Mouse (Mus musculus): ENCODE results near the gene Minpp1. TPM values are rescaled to one million over a fixed set of nuclear protein-coding genes. Genes with fewer than 3 reads are reported as not detected.

Gene Minpp1
- total RNA-seq, 2 experiments from 2014 or later: 14.4 to 14.6 TPM

GRCm38 (mm10) chr19:32521446-32521845, 35.9 kb downstream of the Minpp1 start:
- no peak overlapping the region for H3K4me3 ChIP-seq
- DNase-seq: no peak
- intact Hi-C loops (cut with DNase I): no loop called here
- peak; percentile 31 for TF ChIP-seq CTCF (IDR thresholded peaks at IDR 0.05)
- no peak overlapping the region for H3K27ac ChIP-seq

- intact Hi-C loops (cut with DNase I): no loop called here
- H3K27ac ChIP-seq: no peak overlapping the region
- no peak for TF ChIP-seq CTCF (IDR thresholded peaks at IDR 0.05)
- DNase-seq: no peak
- H3K4me3 ChIP-seq: no peak overlapping the region
These were observed 36.7 kb downstream of the Minpp1 start for GRCm38 (mm10) chr19:32522247-32522646.

GRCm38 (mm10) chr19:32522753-32523307, 37.3 kb downstream of the Minpp1 start:
- Histone ChIP-seq H3K4me3 (no peak overlapping the region), H3K27ac (no peak overlapping the region)
- DNase-seq: no peak
- intact Hi-C loops (cut with DNase I): no loop called here
- TF ChIP-seq CTCF (IDR thresholded peaks at IDR 0.05): no peak

- no peak for TF ChIP-seq CTCF (IDR thresholded peaks at IDR 0.05)
- no peak for DNase-seq
- intact Hi-C loops (cut with DNase I): no loop called here
- H3K4me3 ChIP-seq: no peak overlapping the region
- H3K27ac ChIP-seq: no peak overlapping the region
These were observed 38.4 kb downstream of the Minpp1 start for GRCm38 (mm10) chr19:32523769-32524515.

GRCm38 (mm10) chr19:32524516-32524860, 38.9 kb downstream of the Minpp1 start:
- no peak overlapping the region for H3K27ac ChIP-seq
- DNase-seq: peak; percentile 27
- TF ChIP-seq CTCF (IDR thresholded peaks at IDR 0.05): no peak
- intact Hi-C loops (cut with DNase I): no loop called here
- H3K4me3 ChIP-seq: no peak overlapping the region

GRCm38 (mm10) chr19:32527139-32527538, 41.6 kb downstream of the Minpp1 start:
- no peak for TF ChIP-seq CTCF (IDR thresholded peaks at IDR 0.05)
- DNase-seq: no peak
- H3K27ac ChIP-seq: no peak overlapping the region
- no peak overlapping the region for H3K4me3 ChIP-seq
- intact Hi-C loops (cut with DNase I): no loop called here

GRCm38 (mm10) chr19:32528723-32529122, 43.2 kb downstream of the Minpp1 start:
- no peak overlapping the region for H3K27ac ChIP-seq
- TF ChIP-seq CTCF (IDR thresholded peaks at IDR 0.05): no peak
- H3K4me3 ChIP-seq: no peak overlapping the region
- intact Hi-C loops (cut with DNase I): no loop called here
- no peak for DNase-seq

- H3K27ac ChIP-seq: no peak overlapping the region
- no peak for TF ChIP-seq CTCF (IDR thresholded peaks at IDR 0.05)
- no peak for DNase-seq
- intact Hi-C loops (cut with DNase I): no loop called here
- no peak overlapping the region for H3K4me3 ChIP-seq
These were observed 43.8 kb downstream of the Minpp1 start for GRCm38 (mm10) chr19:32529252-32529942.

GRCm38 (mm10) chr19:32530296-32530695, 44.7 kb downstream of the Minpp1 start:
- no peak for DNase-seq
- no peak overlapping the region for H3K27ac ChIP-seq
- no peak for TF ChIP-seq CTCF (IDR thresholded peaks at IDR 0.05)
- intact Hi-C loops (cut with DNase I): no loop called here
- no peak overlapping the region for H3K4me3 ChIP-seq

GRCm38 (mm10) chr19:32532331-32532730, 46.8 kb downstream of the Minpp1 start:
- no peak for DNase-seq
- intact Hi-C loops (cut with DNase I): no loop called here
- no peak for TF ChIP-seq CTCF (IDR thresholded peaks at IDR 0.05)
- Histone ChIP-seq H3K27ac (no peak overlapping the region), H3K4me3 (no peak overlapping the region)

GRCm38 (mm10) chr19:32532737-32533505, 47.4 kb downstream of the Minpp1 start:
- no peak for DNase-seq
- TF ChIP-seq CTCF (IDR thresholded peaks at IDR 0.05): no peak
- intact Hi-C loops (cut with DNase I): no loop called here
- Histone ChIP-seq H3K27ac (no peak overlapping the region), H3K4me3 (no peak overlapping the region)

GRCm38 (mm10) chr19:32534887-32535286, 49.3 kb downstream of the Minpp1 start:
- H3K4me3 ChIP-seq: no peak overlapping the region
- no peak for DNase-seq
- H3K27ac ChIP-seq: no peak overlapping the region
- TF ChIP-seq CTCF (IDR thresholded peaks at IDR 0.05): no peak
- intact Hi-C loops (cut with DNase I): no loop called here
